Mouse (Mus musculus) right cerebral cortex, postnatal 14 days (tissue): ENCODE data around the gene Gria4.
"Not testable (repeated sequence)": the region's sequence is repeated elsewhere in the genome, so short reads cannot be mapped to it uniquely, and the experiment has no call there.

Experiments used
- DNase-seq: peaks from one replicate; pipeline ENCODE4 v3.0.0; 2022

The Gria4 gene

GRCm38 (mm10) chr9:4795544-4796288, at the start of gene Gria4:
TSS of gene Gria4 (minus strand) at chr9:4796234.
- DNase-seq, result peak; percentile 79

DNA sequence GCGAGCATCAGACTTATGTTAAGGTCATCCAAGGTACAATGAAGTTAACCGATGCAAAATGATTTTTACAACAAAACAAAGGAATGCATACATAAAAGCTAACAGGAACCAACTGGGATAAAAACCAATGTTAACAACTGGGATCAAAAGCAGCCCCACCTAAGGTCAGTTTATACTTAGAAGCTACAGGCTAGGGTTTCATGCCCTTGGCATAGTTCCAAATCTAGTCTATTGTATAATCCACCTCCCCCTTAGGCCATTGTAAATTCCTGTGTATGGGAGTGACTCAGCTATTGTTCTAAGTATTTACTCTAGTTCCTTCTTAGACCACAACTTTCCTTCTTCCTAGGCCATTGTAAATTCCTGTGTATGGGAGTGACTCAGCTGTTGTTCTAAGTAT, 14.9 kb upstream of the Gria4 start:
- DNase-seq, result not testable (repeated sequence)

DNA sequence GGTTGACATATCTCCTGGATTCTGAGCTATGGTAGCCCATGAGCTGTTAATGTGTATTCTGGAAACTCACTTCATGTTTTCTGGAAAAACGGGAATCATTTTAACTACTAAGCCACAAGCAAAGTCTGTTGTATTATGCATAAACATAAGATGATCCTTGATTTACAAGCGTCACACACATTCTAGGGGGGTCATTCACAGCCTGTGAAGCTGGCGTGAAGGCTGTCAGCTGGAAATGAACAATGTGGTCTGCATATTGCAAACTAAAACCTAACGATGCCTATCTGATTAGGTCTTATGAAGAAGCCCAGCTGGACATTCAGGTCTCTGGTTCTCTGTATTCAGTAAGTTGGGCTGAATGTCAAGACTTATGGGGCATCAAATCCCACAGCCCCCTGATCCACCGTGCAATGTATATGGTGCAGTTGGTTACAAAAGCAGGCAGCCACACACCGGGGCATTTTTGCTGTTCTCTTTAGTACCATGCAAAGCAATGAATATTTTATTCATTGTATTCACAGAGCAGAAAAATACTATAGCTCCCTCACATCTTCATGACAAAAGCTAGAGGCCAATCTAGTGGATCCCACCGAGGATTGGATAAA, 7.2 kb upstream of the Gria4 start:
- no peak for DNase-seq

DNA sequence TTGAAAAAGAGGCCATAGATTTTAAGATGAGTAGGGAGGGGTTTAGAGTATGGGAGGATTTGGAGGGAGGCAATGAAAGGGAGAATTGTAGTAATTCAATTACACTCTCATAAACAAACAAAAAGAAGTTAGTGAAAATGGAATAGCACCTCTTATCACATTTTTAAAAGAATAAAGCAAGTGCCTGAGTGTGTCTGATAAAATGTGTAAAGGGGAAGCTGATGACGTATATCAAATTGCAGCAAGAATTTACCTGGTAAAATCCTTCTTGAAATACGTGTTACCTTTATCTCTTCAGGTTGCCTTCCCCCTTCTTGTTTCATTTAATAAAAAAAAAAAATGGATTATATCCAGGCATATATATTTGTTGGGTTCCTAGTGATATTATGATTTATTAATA, 1.4 kb upstream of the Gria4 start:
- no peak for DNase-seq

DNA sequence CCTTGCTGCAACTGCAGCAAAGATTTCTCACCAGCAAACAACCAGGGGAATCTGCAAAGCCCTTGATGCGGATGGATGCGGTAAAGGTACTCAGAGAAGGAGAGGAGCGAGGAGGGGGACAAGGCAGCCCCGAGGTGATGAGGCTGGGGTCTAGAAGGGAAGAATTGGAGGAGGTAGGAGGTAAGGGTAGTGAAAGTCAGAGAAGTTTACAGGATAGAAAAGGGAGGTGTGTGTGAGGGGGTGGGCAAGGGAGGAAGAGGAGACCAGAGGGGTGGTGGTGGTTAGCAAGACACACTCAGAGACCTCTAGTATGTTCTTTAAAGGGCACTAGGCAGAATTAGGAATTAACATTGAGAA, 233 bp upstream of the Gria4 start:
- DNase-seq, result no peak

DNA sequence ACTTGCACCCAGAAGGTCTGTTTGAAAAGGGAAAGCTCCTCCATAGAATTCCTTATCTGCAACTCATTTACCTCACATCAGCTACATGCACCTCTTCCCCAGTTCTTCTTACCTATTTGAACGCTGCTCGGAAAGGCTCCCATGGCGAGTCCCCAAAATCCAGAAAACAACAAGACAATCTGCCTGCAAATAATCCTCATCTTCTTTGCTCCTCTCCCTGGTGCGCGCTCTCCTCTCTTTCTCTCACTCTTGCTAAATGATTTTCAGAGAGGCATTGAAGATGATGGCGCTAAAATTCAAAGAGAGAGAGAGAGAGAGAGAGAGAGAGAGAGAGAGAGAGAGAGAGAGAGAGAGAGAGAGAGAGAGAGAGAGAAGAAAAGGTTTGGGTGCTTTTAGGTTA, 959 bp downstream of the Gria4 start:
- DNase-seq, result no peak

- peak; percentile 5 for DNase-seq
Observed at GRCm38 (mm10) chr9:4794411-4794810, 1.6 kb downstream of the Gria4 start.

GRCm38 (mm10) chr9:4749407-4749806, 46.6 kb downstream of the Gria4 start:
- DNase-seq, result not testable (repeated sequence)

DNA sequence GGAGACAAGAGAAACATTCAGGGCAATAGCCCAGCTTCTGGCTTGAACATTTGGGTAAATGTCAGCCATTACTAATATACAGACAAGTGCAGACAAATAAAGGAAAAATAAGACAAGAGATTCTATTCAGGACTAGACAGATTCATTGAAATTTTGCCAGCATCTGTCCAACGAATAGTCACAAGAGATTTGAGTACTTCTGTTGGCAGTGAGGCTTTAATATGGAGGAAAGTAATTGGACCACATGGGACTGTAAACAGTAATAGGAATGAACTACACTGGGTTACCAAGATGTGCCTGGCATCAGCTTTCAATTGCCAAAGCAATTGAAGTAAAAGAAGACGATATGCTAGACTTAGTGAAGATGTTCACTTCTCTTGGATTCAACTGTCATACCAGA, 81.9 kb downstream of the Gria4 start:
- DNase-seq, result no peak

- no peak for DNase-seq
Observed at GRCm38 (mm10) chr9:4712367-4712766, 83.7 kb downstream of the Gria4 start.

GRCm38 (mm10) chr9:4687149-4687548, 108.9 kb downstream of the Gria4 start:
- DNase-seq, result no peak

- no peak for DNase-seq
Observed at GRCm38 (mm10) chr9:4680244-4680643, 115.8 kb downstream of the Gria4 start.

GRCm38 (mm10) chr9:4679099-4679498, 116.9 kb downstream of the Gria4 start:
- no peak for DNase-seq

DNA sequence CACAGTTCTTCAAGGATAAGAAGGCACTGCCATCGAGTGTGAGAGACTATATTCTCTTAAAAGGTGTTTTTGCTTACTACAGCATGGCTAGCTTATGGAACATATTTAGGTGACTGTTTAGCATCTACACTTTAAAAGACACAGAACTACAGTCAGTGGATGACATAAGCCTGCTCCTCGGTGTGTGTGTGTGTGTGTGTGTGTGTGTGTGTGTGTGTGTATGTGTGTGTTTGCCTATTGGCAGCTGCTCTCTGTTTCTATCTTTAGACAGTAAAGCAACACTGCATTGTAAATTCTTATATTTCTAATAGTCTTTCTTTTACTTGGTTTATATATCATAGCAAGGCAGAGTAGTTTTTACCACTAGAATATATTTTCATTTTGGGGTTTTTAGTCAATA, 130.3 kb downstream of the Gria4 start:
- no peak for DNase-seq

DNA sequence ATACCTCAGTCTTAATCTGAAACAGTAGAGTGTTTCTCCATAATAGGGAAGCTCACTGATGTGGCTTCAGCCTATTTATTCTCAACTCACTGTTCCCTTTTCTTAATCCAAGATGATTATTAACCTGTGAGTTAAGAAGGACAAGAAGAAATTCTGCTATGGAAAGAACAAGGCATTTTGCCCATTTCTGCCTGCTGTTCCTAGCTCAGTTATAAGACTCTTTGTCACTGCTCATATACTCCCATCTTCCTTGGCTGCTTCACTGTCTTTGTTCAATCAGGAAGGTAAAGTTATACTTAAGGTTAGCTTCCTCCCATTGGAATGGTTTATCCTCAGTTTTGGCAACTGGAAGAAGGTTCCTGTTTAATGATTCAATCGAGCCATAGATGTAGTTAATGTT, 133.6 kb downstream of the Gria4 start:
- no peak for DNase-seq

- DNase-seq, result no peak
Observed at GRCm38 (mm10) chr9:4658951-4659350, 137.1 kb downstream of the Gria4 start.

- DNase-seq, result no peak
Observed at GRCm38 (mm10) chr9:4654333-4654732, 141.7 kb downstream of the Gria4 start.

DNA sequence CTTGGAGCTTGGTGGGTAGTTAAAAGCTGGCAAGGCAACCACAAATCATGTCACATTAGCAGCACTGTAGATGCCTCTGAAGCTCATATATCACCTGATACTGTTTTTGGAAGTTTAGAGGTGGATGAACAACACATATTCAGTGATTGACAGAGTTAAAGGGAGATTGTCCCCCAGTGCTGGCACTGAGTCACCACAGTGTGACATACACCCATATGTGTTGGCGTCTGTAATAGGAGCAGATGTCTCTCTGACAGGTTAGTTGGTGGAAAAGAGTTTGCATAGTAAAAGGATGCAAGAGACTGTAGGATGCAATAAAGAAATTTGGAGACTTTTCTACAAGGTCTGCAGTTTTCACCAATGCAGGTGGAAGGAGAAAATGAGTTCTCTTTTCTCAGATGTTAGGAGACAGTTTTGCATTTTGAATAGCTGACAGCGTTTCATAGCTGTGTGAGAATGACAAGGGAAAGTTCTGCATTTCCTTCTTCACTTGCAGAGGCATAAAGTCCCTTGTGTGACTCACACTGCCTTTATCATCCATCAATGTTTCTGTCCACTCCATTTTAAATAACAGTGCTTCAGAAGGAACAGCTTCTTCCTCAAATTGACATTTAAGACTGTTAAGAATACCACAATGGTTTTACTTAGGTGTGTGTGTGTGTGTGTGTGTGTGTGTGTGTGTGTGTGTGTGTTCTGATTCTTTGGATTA, 156.7 kb downstream of the Gria4 start:
- peak; percentile 7 for DNase-seq

GRCm38 (mm10) chr9:4631910-4632309, 164.1 kb downstream of the Gria4 start:
- DNase-seq, result no peak

- DNase-seq, result no peak
Observed at GRCm38 (mm10) chr9:4615286-4615685, 180.7 kb downstream of the Gria4 start.

GRCm38 (mm10) chr9:4605354-4605753, 190.7 kb downstream of the Gria4 start:
- DNase-seq, result no peak

GRCm38 (mm10) chr9:4604236-4604635, 191.8 kb downstream of the Gria4 start:
- no peak for DNase-seq

GRCm38 (mm10) chr9:4601788-4602187, 194.2 kb downstream of the Gria4 start:
- DNase-seq, result no peak

GRCm38 (mm10) chr9:4573596-4573995, 222.4 kb downstream of the Gria4 start:
- no peak for DNase-seq
